ENCODE assay signal across 17 mouse cellular contexts in genomic region chr8:126137452-126137851, GRCm38 (mm10).
"Had no signal": no experiment of that assay in that cellular context is flagged by ENCODE, and none has a peak within 500 bp of the region (broad histone marks: within the 10 kb centered on the region; RNA-seq: fewer than 3 reads in every experiment).

No protein-coding gene starts in this region.

- H3K4me3 ChIP-seq: midbrain, embryonic 10.5 days; midbrain, embryonic 13.5 days; myocyte; neural tube, embryonic 13.5 days had no signal

- ATAC-seq: midbrain, embryonic 13.5 days; midbrain, embryonic 15.5 days had no signal

- H3K36me3 ChIP-seq: midbrain, embryonic 10.5 days; midbrain, embryonic 13.5 days; midbrain, embryonic 15.5 days; neural tube, embryonic 13.5 days; neural tube, embryonic 15.5 days had no signal

- DNase-seq: lung, adult 18-20 months; lung, embryonic 14.5 days; lung, postnatal 10 days; lung, postnatal 4 days; right cerebral cortex, adult 18-20 months; right cerebral cortex, postnatal 25 days; right cerebral cortex, postnatal 4 days; spleen, adult 18-20 months; thymus, adult 18-20 months; thymus, postnatal 14 days; thymus, postnatal 36 days had no signal

- H3K4me2 ChIP-seq: midbrain, embryonic 13.5 days had no signal

- H3K9ac ChIP-seq: lung, embryonic 14.5 days; midbrain, embryonic 13.5 days; midbrain, embryonic 15.5 days; neural tube, embryonic 13.5 days had no signal

- H3K27ac ChIP-seq: midbrain, embryonic 10.5 days; midbrain, embryonic 13.5 days; midbrain, embryonic 15.5 days; neural tube, embryonic 13.5 days; neural tube, embryonic 15.5 days had no signal

- H3K9me3 ChIP-seq: midbrain, embryonic 10.5 days; midbrain, embryonic 13.5 days; midbrain, embryonic 15.5 days; neural tube, embryonic 13.5 days; neural tube, embryonic 15.5 days had no signal
